Mouse (Mus musculus): ENCODE data around the gene Pmf1.
A peak's percentile ranks its signal among the peaks of the same experiment; 100 is the strongest.
"Not testable (repeated sequence)": the region's sequence is repeated elsewhere in the genome, so short reads cannot be mapped to it uniquely, and the experiment has no call there.

Pmf1 gene

GRCm38 (mm10) chr3:88384364-88384763 lies 25.8 kb downstream of the Pmf1 start, which contains the start of gene Bglap:
TSS of gene Bglap (minus strand) at chr3:88384464.
- no peak for DNase-seq

GRCm38 (mm10) chr3:88382383-88382782 lies 27.7 kb downstream of the Pmf1 start:
- DNase-seq, result not testable (repeated sequence)

GRCm38 (mm10) chr3:88381389-88382315 lies 28.5 kb downstream of the Pmf1 start:
- DNase-seq, result not testable (repeated sequence)

- not testable (repeated sequence) for DNase-seq
Observed at GRCm38 (mm10) chr3:88378599-88378998, 31.5 kb downstream of the Pmf1 start, which contains the start of gene Bglap2. TSS of gene Bglap2 (minus strand) at chr3:88378699.

GRCm38 (mm10) chr3:88376644-88377043 lies 33.5 kb downstream of the Pmf1 start:
- not testable (repeated sequence) for DNase-seq

DNA sequence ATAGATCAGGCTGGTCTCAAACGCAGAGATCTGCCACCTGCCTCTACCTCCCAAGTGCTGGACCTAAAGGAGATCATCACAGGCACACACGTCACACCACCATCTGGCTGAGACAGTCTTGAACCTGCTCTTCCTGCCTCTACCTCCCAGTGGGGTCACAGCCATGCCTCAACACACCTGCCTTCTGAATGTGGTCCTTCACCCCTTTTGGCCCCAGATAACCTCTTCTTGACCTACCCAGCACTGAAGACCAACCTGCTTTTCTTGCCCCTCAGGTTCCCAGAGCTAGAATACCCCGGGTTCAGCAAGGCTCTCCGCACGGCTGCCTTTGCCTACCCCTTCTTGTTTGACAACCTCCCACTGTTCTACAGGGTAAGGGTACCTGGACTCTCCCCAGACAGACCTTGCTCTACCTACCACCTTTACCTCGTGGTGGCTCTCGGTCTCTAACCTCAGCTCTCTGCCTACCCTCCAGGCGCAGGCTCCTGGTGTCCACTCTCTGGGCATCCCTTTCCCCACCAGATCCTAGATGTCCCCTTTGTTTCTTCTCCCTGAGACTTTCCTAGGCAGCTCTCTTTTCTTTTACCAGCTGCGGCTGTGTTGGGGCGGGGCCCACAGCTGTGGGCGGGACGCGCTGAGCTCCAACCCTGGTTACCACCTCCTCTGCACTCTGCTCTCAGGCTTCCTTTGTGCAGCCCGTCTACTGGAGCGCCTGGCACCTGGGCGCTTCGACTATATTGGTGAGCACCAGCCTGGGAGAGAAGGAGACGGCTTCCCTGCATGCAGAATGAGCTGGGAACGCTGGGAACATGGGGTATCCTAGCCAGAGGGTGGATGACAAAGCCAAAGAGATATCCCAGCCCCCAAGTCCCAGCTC lies 34.1 kb downstream of the Pmf1 start:
- not testable (repeated sequence) for DNase-seq

GRCm38 (mm10) chr3:88372643-88373042 lies 37.5 kb downstream of the Pmf1 start, which contains the start of gene Bglap3:
TSS of gene Bglap3 (minus strand) at chr3:88372743.
- DNase-seq, result not testable (repeated sequence)

DNA sequence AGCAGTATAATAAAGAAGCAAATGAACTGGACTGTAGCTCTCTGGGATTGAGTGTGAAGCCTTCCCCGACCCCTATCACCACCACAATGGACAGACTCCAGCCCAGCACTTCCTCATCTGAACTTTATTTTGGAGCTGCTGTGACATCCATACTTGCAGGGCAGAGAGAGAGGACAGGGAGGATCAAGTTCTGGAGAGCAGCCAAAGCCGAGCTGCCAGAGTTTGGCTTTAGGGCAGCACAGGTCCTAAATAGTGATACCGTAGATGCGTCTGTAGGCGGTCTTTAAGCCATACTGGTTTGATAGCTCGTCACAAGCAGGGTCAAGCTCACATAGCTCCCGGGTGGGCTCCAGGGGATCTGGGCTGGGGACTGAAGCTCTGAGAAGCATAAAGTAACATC lies 41.6 kb downstream of the Pmf1 start:
- DNase-seq, result not testable (repeated sequence)

DNA sequence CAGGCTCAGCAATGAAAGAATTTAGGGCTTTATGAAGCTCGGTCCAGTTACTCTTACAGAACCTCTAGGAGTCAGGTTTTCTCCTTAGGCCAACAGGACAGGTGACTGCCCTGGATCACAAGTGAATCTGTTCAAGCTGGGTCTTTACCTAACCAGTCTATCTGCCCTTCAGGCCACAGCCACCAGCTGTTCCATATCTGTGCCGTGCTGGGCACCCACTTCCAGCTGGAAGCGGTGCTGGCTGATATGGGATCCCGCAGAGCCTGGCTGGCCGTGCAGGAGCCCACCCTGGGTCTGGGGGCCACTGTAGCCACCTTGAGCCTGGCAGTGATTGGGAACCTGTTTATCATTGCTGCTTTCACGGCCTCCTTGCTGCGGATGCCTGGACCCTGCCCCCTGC lies 42.6 kb downstream of the Pmf1 start:
- DNase-seq, result not testable (repeated sequence)

DNA sequence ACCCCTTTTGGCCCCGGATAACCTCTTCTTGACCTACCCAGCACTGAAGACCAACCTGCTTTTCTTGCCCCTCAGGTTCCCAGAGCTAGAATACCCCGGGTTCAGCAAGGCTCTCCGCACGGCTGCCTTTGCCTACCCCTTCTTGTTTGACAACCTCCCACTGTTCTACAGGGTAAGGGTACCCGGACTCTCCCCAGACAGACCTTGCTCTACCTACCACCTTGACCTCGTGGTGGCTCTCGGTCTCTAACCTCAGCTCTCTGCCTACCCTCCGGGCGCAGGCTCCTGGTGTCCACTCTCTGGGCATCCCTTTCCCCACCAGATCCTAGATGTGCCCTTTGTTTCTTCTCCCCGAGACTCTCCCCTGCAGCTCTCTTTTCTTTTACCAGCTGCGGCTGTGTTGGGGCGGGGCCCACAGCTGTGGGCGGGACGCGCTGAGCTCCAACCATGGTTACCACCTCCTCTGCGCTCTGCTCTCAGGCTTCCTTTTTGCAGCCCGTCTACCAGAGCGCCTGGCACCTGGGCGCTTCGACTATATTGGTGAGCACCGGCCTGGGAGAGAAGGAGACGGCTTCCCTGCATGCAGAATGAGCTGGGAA lies 43.2 kb downstream of the Pmf1 start:
- peak; percentile 68 for DNase-seq

DNA sequence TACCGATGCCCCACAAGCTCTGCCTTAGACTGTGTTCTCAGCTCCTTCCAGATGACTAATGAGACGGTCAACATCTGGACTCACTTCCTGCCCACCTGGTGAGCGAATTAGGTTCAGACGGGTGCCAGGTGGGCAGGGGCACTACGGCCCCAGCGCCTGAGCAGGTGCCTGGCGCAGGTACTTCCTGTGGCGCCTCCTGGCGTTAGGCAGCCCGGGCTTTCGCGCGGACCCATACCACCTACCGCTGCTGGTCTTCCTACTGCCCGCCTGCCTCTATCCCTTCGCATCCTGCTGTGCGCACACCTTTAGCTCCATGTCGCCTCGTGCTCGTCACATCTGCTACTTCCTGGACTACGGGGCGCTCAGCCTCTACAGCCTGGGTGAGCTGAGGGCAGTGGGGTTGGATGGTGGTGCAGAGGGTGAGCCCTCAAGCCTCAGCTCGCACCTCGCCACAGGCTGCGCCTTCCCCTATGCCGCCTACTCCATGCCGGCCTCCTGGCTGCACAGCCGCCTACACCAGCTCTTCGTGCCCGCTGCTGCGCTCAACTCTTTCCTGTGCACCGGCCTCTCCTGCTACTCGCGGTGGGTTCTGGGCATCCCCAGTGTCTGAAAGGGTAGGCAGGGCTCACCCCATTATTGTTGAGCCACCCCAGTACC lies 44.3 kb downstream of the Pmf1 start:
- no peak for DNase-seq

DNA sequence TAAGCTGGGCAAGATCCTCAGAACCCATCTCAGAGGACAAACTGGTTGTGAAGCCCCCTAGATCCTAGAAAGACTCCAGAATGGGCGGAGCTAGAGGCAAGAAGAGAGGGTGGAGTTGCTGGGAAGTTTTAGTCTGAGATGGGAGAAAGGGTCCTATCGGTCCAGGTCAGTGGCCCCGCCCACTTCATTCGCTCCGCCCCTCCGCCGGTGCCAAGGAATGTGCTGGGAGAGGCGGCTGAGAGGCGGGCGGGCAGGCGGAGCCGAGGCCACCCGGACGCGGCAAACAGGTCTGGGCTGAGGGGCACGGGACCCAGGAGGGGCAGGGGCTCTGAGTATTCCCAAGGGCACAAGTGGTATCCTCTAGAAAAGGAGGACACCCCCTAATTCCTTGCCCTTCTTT lies 45.8 kb downstream of the Pmf1 start, which contains the start of gene Paqr6:
Gene Paqr6 (plus strand): TSS at position 248 of the 400 bp plus-strand sequence.
- DNase-seq, result no peak

- DNase-seq, result no peak
Observed at GRCm38 (mm10) chr3:88363700-88364099, 46.4 kb downstream of the Pmf1 start.

DNA sequence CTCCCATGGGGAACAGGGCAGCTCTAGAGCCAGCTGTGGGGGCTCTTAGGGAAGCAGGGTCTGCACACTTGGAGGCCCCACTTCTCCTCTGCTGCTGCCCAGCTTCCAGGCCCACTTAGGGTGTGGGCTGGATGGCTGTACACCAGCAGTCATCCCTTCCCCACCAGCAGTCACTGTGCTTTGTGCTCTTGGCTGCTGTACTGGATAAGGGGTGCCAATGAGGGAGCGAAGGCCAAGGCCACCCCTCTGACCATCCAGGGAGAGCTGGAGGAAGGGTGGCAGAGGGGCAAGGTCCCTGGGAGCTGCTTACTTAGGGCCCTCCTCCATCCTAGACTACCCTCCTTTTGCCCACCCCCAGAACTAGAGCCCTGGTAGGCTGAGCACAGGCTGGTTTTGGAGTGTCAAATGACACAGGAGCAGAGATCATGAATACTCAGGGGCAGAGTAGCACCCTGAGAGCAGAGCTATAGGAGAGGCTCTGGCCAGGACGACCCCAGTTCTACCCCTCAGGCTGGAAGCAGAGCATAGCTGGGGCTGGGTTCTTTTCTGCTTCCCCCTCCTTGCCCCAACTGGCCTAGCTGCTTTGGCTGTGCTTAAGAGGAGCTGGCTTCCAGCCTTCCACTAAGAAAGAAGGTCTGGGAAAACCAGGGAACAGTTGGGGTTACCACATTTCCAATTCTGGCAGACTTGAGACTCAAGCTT lies 48.4 kb downstream of the Pmf1 start:
- DNase-seq, result no peak

DNA sequence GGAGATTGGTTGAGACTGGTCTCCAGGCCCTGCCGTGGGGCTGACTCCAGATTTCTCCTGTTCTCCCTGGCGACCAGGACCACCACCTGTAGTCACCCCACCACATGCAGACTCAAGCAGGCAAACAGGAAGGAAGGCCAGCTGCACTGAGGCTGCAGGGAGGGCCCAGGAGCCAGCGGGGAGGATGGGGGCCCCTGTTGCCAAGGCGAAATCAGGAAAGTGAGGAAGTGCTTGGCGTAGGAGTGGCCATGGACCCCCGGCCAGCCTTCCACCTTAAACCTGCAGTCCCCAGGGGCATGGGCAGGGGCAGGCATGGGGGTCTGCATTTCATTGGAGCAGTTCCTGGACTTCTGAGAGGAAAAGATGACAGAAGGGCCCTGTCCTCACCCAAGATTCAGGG lies 49.0 kb downstream of the Pmf1 start:
- no peak for DNase-seq

DNA sequence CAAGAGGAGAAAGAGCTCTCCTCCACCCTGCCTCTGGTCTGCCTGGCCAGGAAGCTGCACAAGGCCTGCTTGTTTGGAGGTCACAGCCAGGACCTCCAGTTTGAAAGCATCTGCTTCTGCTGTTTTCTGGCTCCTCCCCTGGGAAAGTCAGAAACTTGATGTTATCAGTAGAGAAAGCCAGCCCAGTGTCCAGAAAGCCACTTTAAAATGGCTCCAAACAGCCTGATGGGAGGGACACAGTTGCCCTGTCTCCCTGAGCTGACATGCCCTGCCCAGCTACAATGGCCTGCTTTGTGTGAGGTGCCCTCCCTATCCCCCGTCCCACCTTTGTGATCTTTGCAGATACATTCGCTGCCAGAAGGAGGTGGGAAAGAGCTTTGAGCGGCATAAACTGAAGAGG lies 50.1 kb downstream of the Pmf1 start:
- DNase-seq, result no peak

- DNase-seq, result no peak
Observed at GRCm38 (mm10) chr3:88359584-88359983, 50.5 kb downstream of the Pmf1 start.

- no peak for DNase-seq
Observed at GRCm38 (mm10) chr3:88354396-88355165, 55.5 kb downstream of the Pmf1 start.

GRCm38 (mm10) chr3:88352907-88353306 lies 57.2 kb downstream of the Pmf1 start:
- DNase-seq, result no peak

DNA sequence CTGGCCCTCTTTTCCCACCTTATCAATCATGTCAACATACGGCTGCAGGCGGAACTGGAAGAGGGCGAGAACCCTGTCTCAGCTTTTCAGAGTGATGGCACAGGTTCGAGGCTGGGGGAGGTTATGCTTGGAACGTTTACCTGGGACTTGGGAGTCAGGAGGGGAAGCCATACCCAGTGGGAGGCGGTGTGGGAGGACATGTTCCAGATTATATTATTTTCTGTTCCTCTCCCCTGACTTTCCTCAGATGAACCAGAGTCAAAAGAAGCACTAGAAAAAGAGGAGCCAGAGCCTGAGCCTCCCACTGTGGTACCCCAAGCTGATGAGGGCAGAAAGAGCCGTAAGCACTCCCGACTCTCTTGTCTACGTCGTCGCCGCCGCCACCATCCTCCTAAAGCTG lies 59.4 kb downstream of the Pmf1 start:
- no peak for DNase-seq

Data from right cerebral cortex, postnatal 25 days (tissue).